Mouse (Mus musculus) 3T3-L1 (cell line): ENCODE results near the gene Slc25a23.

ENCODE experiments used
- DNase-seq: peaks from one replicate; pipeline ENCODE4 v3.0.0-alpha.2; 2015; ENCODE audit warnings: low read depth, low spot score

The Slc25a23 gene

GRCm38 (mm10) chr17:57059486-57059977 lies at the start of gene Slc25a23:
Gene Slc25a23 (minus strand): TSS chr17:57059863.
- DNase-seq = no peak

DNA sequence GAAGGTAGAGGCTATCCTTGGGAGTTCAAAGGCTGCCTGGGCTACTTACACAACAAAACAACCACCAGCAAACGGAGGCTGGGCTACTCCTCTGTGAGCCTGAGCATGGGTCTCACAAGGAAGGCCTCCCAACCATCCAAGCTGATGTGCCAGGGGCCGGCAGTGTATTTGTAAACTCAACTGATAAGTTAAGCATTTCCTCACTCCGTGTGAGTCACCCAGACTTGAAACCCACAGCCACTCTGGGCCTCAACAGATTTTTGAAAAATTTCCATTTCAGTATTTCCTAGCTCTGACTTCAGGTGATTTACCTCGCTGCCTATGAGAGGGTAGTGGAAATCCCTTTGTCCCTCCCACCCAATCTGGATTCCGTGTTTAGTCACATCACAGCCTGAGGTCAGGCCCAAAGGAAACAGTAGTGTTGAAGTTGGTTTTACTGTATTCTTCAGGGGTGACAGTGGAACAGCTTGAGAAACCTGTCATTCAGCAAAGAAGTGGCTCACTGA lies 49.1 kb upstream of the Slc25a23 start:
- peak; percentile 79 for DNase-seq

- no peak for DNase-seq
Measured at GRCm38 (mm10) chr17:57108040-57108665, 48.5 kb upstream of the Slc25a23 start.

GRCm38 (mm10) chr17:57107064-57107463 lies 47.4 kb upstream of the Slc25a23 start:
- DNase-seq = no peak

DNA sequence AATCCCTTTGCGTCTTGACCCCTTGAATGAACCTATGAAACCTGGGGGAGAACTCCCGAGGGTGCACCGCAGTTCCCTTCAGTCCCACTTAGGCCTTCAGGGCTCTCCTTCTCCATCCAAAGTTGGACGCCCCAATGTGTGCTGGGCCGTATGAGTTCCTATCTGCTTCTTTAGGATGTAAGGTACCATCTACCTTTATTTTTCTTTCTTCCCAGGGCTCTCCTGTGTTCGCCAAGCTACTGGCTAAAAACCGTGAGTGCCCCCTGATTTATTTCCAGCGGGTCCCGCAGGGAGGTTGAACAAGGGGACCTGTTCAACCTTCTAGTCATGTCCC lies 46.3 kb upstream of the Slc25a23 start:
- no peak for DNase-seq

GRCm38 (mm10) chr17:57105181-57106034 lies 45.7 kb upstream of the Slc25a23 start, which contains the start of gene Tnfsf9:
Gene Tnfsf9 (plus strand): TSS chr17:57105325.
- peak; percentile 64 for DNase-seq

DNA sequence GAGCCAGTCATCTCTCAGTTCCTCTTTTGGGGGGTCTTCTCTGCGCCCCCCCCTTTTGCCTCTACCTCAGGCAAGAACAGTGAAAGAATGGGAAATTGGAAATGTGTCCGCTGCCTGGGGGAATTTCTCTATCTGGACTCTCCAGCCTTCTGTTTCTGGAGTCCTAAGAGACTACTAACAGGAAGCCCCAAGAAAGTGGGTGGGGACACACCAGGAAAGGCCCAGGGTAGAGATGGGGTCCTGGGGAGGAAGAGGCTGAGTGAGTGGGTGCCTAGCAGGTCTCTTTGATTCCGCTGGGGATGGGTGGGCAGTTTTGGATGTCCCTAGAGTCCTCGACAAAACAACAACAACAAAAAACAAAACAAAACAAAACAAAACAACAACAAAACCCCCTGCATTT lies 44.8 kb upstream of the Slc25a23 start:
- DNase-seq = peak; percentile 39

GRCm38 (mm10) chr17:57102276-57102675 lies 42.6 kb upstream of the Slc25a23 start:
- DNase-seq = peak; percentile 76

DNA sequence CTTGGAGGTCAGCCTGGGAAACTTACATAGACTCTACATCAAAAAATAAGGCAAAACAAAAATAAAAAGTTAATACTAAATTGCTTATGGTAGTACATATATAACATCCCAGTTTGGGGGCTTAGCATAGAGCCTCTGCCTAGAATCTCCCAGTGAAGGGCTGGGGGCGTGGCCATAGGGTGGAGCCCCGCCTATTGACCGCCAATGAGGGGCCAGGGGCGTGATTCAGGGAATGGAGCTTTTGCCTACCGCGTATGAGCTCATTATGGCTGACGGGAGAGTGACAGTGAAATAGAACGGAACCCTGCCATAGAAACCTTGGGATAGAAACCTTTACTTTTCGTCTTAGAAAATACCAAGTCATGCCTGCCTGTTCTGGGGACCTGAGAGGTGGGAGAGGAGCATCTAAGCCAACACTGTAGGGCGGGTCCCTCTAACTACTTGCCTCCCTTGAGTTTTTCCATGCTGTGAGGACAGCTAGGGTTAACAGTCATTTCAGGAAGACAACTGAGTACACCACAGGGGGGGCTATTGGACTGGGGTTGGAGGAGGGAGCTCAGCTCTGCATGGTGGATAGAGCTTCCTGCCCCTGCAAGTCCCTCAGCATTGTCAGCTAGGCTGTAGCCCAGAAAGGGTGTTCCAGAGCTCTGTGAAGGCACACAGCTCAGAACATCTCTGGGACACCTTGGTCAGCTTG lies 40.1 kb upstream of the Slc25a23 start:
- no peak for DNase-seq

GRCm38 (mm10) chr17:57098321-57098720 lies 38.7 kb upstream of the Slc25a23 start:
- DNase-seq = no peak

DNA sequence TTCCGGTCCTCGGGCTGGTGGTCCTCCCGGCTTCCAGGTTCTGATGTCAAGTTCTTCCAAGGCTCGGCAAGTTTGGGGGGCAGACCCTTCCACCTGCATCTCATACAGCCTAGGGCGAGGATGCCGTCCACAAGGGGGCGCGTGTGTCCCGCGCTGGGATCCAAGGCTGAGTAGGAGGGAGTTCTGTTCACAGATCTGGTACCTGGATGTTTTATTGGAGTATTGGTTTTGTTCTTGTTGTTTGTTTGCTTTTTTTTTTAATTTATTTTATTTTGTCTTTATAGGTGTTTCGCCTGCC lies 36.9 kb upstream of the Slc25a23 start:
- DNase-seq = peak; percentile 74

DNA sequence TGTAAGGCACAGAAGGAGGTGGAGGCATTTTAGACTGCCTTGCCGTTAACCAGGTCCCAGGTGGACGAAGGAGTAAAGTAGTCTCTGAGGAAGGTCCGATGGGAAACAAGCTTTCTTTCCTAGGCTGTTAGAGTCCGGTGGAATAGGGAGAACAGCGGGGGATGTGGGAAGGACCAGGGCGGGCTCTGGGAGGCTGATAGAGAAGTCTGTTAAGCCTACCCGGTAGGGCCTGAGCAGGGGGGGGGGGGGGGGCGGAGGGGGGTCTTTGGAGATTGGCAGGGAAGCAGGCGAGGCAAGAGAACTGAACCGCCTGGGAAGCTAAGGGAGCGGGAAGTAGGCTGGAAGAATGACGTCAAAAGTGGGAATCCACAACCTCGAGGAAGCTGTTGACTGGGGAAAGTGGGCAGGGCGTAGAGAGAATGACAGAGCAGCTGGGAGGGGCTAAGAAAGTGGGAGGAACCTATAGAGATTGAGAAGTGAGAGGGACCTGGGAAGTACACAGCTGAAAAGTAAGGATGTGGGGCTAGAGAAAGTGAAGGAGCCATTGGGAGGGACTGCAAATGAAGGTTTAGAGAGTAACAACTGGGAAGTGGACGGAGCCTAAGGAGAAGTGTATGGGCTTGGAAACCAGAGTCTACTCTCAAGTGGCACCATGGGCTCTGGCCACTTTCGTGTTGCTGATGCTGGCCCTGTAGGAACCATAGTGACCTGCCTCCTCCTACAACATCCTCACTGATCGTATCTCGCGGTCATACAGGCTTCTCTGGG lies 36.4 kb upstream of the Slc25a23 start:
- DNase-seq = peak; percentile 39

GRCm38 (mm10) chr17:57094222-57094621 lies 34.6 kb upstream of the Slc25a23 start:
- DNase-seq = peak; percentile 64

DNA sequence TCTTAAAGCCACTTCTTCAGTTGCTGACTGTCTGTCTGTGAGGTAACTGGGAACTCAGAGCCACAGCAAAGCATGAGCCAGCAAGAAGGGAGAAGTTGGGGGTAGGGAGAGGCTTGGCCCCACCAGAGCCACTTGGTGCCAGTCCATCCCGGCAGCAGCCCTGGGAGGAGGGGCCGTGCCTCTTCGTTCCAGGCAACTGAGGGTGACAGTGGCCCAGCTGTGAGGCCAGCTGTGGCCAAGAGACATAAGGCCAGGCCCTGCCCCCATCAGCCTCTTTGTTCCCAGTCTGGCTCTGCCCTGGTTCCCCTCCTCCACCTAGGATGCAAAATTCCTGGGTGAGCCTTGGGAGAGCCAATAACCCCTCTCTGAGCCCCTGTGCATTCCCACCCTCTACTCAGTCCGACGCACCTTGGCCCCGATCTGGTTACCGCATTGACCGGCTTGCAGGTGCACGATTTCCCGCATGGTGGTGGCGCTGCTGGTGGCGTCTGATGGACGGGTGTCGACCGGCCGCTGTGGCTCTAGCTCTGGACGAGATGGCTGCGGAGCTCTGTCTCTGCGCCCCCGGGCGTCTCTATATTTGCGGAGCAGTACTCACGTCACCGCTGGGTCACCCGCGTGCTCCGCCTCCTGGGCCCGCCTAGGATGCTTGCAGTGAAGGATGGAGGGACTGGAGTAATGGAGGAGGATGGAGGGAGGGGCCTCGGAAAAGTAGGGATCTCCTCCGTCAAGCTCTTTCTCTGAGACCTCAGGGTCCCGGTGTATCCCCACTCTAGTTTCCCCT lies 27.6 kb upstream of the Slc25a23 start, which contains the start of gene Tubb4a:
TSS of gene Tubb4a (minus strand) at position 734 of the 784 bp plus-strand sequence.
- no peak for DNase-seq

- DNase-seq = no peak
Measured at GRCm38 (mm10) chr17:57085970-57086757, 26.5 kb upstream of the Slc25a23 start.

DNA sequence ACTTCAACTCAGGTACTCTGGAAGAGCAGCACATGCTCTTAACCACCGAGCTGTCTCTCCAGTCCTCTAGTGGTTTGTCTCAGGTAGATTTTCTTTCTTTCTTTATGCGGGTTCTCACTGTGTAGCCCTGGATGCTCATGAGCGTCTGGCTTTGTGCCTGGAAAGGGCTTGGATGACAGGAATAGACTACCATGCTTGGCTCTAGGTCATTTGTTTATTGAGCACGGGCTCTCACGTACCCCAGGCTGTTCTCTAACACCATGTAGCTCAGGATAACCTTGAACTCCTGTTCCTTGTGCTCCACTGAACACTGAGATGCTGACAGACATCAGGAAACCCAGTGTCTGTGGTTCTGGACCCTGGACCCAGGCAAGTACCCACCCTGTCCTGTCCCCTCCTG lies 22.8 kb upstream of the Slc25a23 start:
- no peak for DNase-seq

DNA sequence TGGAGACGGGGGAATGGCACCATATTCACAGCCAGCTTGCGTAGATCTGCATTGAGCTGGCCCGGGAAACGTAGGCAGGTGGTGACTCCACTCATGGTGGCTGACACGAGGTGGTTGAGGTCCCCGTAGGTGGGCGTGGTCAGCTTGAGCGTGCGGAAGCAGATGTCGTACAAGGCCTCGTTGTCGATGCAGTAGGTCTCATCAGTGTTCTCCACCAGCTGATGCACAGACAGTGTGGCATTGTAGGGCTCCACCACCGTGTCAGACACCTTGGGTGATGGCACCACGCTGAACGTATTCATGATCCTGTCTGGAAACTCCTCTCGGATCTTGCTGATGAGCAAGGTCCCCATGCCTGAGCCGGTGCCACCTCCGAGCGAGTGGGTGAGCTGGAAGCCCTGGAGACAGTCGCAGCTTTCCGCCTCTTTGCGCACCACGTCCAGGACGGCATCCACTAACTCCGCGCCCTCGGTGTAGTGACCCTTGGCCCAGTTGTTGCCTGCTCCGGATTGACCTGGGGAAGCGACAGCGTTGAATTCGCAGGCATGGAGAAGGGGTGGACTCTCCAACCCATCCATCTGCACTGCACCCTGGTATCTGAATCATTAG lies 21.7 kb upstream of the Slc25a23 start:
- no peak for DNase-seq

- no peak for DNase-seq
Measured at GRCm38 (mm10) chr17:57079919-57080318, 20.3 kb upstream of the Slc25a23 start.

- no peak for DNase-seq
Measured at GRCm38 (mm10) chr17:57078336-57078735, 18.7 kb upstream of the Slc25a23 start, which contains the start of gene Dennd1c. Gene Dennd1c (minus strand): TSS chr17:57078514.
